Mouse (Mus musculus) forebrain, postnatal 0 days (tissue): ENCODE measurements at regions not wholly inside any gene's neighbourhood (a gene's known extent, or its start where the extent isn't known, plus 50 kb on each side); places are given as distances from the start of the nearest gene placed in this dataset.

Experiments used
- ATAC-seq: fragments of 200-750 bp; cut with Nextera tagmentation; 2 replicates; pipeline ENCODE4 v1.8.0; 2017; ENCODE audit warnings: mild to moderate bottlenecking, moderate library complexity
- DNase-seq: peaks from one replicate; pipeline ENCODE4 v3.0.0-alpha.2; 2015
- H3K27ac ChIP-seq: fragments of 300-500 bp; sonication (generic); 2 replicates; pipeline ENCODE4 v1.5.1; 2014; ENCODE audit warnings: low read depth, mild to moderate bottlenecking, antibody characterized with exemption, low read length, moderate library complexity, mixed read lengths
- H3K27me3 ChIP-seq: fragments of 300-500 bp; sonication (generic); 2 replicates; pipeline ENCODE4 v1.6.1; 2014; ENCODE audit warnings: mild to moderate bottlenecking, low read length, mixed read lengths; ENCODE audit not compliant: insufficient read depth
- H3K36me3 ChIP-seq: fragments of 300-500 bp; sonication (generic); 2 replicates; pipeline ENCODE4 v1.6.1; 2014; ENCODE audit warnings: mild to moderate bottlenecking, moderate library complexity; ENCODE audit not compliant: insufficient read depth
- H3K4me1 ChIP-seq: fragments of 300-500 bp; sonication (generic); 2 replicates; pipeline ENCODE4 v1.6.1; 2014; ENCODE audit warnings: antibody characterized with exemption; ENCODE audit not compliant: insufficient read depth
- H3K4me2 ChIP-seq: fragments of 300-500 bp; sonication (generic); 2 replicates; pipeline ENCODE4 v1.6.1; 2014; ENCODE audit warnings: low read depth, mild to moderate bottlenecking, moderate library complexity
- H3K4me3 ChIP-seq: fragments of 300-500 bp; sonication (generic); 2 replicates; pipeline ENCODE4 v1.5.1; 2014; ENCODE audit warnings: low read depth, low read length, mixed read lengths
- H3K9ac ChIP-seq: fragments of 300-500 bp; sonication (generic); 2 replicates; pipeline ENCODE4 v1.6.1; 2014; ENCODE audit warnings: mild to moderate bottlenecking
- H3K9me3 ChIP-seq: fragments of 300-500 bp; sonication (generic); 2 replicates; pipeline ENCODE4 v1.6.1; 2016; ENCODE audit warnings: low read length
- CTCF ChIP-seq: sonication (generic); IDR thresholded peaks from 2 replicates; pipeline ENCODE4 v1.5.1; 2016; ENCODE audit warnings: antibody characterized with exemption, control low read depth, low read depth
- WGBS: fragments of 180-500 bp; shearing (Covaris S2); extraction: QIAGEN DNeasy Blood & Tissue Kit; methylation state at CpG from one replicate; pipeline ENCODE4 v1.1.7; 2014; 5-methylcytosine and 5-hydroxymethylcytosine counted together

GRCm38 (mm10) chr14:67992088-67992487, 1302.0 kb downstream of the Synb start:
- no peak overlapping the region for H3K4me2 ChIP-seq
- no peak overlapping the region for H3K4me3 ChIP-seq
- no peak for TF ChIP-seq CTCF
- 70% methylated on average over 6 of the region's 6 CpGs for WGBS
- DNase-seq, result no peak
- H3K4me1 ChIP-seq, result no peaks in the 10 kb centered on the region
- H3K27me3 ChIP-seq, result no peaks in the 10 kb centered on the region
- H3K9ac ChIP-seq, result no peak overlapping the region
- no peak overlapping the region for H3K27ac ChIP-seq
- ATAC-seq, result no peak
- no peaks in the 10 kb centered on the region for H3K9me3 ChIP-seq
- no peaks in the 10 kb centered on the region for H3K36me3 ChIP-seq

- Histone ChIP-seq H3K27me3 (no peaks in the 10 kb centered on the region), H3K27ac (no peak overlapping the region), H3K9me3 (no peaks in the 10 kb centered on the region), H3K4me2 (no peak overlapping the region), H3K4me1 (no peaks in the 10 kb centered on the region), H3K36me3 (no peaks in the 10 kb centered on the region), H3K9ac (no peak overlapping the region), H3K4me3 (no peak overlapping the region)
- WGBS, result 77% methylated on average over 3 of the region's 3 CpGs
- TF ChIP-seq CTCF, result no peak
- ATAC-seq, result no peak
- no peak for DNase-seq
These were observed 1303.8 kb downstream of the Synb start for GRCm38 (mm10) chr14:67990271-67990670.
